Mouse (Mus musculus) kidney, embryonic 15.5 days (tissue): Measurements from ENCODE around the gene Oxa1l. TPM values are rescaled to one million over a fixed set of nuclear protein-coding genes. Genes with fewer than 3 reads are reported as not detected.

Experiments used
- ATAC-seq: fragments of 200-750 bp; cut with Nextera tagmentation; replicated peaks from 2 replicates; pipeline ENCODE4 v1.8.0; 2017; ENCODE audit warnings: moderate TSS enrichment; ENCODE audit not compliant: low FRiP score
- H3K27ac ChIP-seq: fragments of 300-500 bp; sonication (generic); 2 replicates; pipeline ENCODE4 v1.5.1; 2015; ENCODE audit warnings: mild to moderate bottlenecking, inconsistent platforms
- H3K27me3 ChIP-seq: fragments of 300-500 bp; sonication (generic); 2 replicates; pipeline ENCODE4 v1.6.1; 2015; ENCODE audit warnings: inconsistent platforms
- H3K36me3 ChIP-seq: fragments of 300-500 bp; sonication (generic); 2 replicates; pipeline ENCODE4 v1.6.1; 2015; ENCODE audit warnings: inconsistent platforms
- H3K4me1 ChIP-seq: fragments of 300-500 bp; sonication (generic); 2 replicates; pipeline ENCODE4 v1.6.1; 2015; ENCODE audit warnings: inconsistent platforms
- H3K4me2 ChIP-seq: fragments of 300-500 bp; sonication (generic); 2 replicates; pipeline ENCODE4 v1.6.1; 2015; ENCODE audit warnings: moderate library complexity, mild to moderate bottlenecking, inconsistent platforms
- H3K4me3 ChIP-seq: fragments of 300-500 bp; sonication (generic); replicated peaks from 2 replicates; pipeline ENCODE4 v1.5.1; 2015; ENCODE audit warnings: mild to moderate bottlenecking, inconsistent platforms
- H3K9ac ChIP-seq: fragments of 300-500 bp; sonication (generic); 2 replicates; pipeline ENCODE4 v1.6.1; 2015; ENCODE audit warnings: mild to moderate bottlenecking, inconsistent platforms
- H3K9me3 ChIP-seq: fragments of 300-500 bp; sonication (generic); replicated peaks from 2 replicates; pipeline ENCODE4 v1.6.1; 2016; ENCODE audit warnings: inconsistent platforms
- WGBS: fragments of 180-500 bp; shearing (Covaris S2); methylation state at CpG from one replicate; pipeline ENCODE4 v1.1.7; 2015; ENCODE audit warnings: mixed read lengths; 5-methylcytosine and 5-hydroxymethylcytosine counted together
- polyA plus RNA-seq: library from polyadenylated mRNA; unstranded; fragments of >200 nt; fragmentation: Nextera tagmentation; extraction: Ambion mirVana; gene quantifications from 2 replicates; pipeline ENCODE4 v1.2.1, GENCODE M21; 2015

Oxa1l gene
- polyA plus RNA-seq, 1 experiment from 2014 or later: 61.0 TPM

GRCm38 (mm10) chr14:54415241-54416020, 54.8 kb downstream of the Oxa1l start:
- H3K4me2 ChIP-seq: no peak overlapping the region
- H3K4me1 ChIP-seq: peaks cover 45% of the 10 kb centered on the region
- WGBS: 26% methylated on average over 13 of the region's 13 CpGs
- 0 out of 2 replicates have a peak, but pooled peaks cover 4% of the 10 kb centered on the region for H3K27me3 ChIP-seq
- H3K9ac ChIP-seq: no peak overlapping the region
- H3K36me3 ChIP-seq: no peaks in the 10 kb centered on the region
- H3K27ac ChIP-seq: no peak overlapping the region
- H3K9me3 ChIP-seq: no peaks in the 10 kb centered on the region
- no peak for ATAC-seq
- no peak overlapping the region for H3K4me3 ChIP-seq

- Histone ChIP-seq H3K4me3 (no peak overlapping the region), H3K27me3 (0 out of 2 replicates have a peak, but pooled peaks cover 4% of the 10 kb centered on the region), H3K27ac (no peak overlapping the region), H3K36me3 (no peaks in the 10 kb centered on the region), H3K9ac (no peak overlapping the region), H3K4me2 (no peak overlapping the region), H3K4me1 (peaks cover 38% of the 10 kb centered on the region), H3K9me3 (no peaks in the 10 kb centered on the region)
- ATAC-seq: no peak
- 63% methylated on average over 5 of the region's 5 CpGs for WGBS
Measured at GRCm38 (mm10) chr14:54416229-54416775, 55.7 kb downstream of the Oxa1l start.

GRCm38 (mm10) chr14:54416830-54417229, 56.2 kb downstream of the Oxa1l start:
- peaks cover 38% of the 10 kb centered on the region for H3K4me1 ChIP-seq
- H3K9me3 ChIP-seq: no peaks in the 10 kb centered on the region
- H3K36me3 ChIP-seq: no peaks in the 10 kb centered on the region
- 0 out of 2 replicates have a peak, but pooled peaks cover 4% of the 10 kb centered on the region for H3K27me3 ChIP-seq
- H3K4me3 ChIP-seq: no peak overlapping the region
- H3K9ac ChIP-seq: no peak overlapping the region
- peak overlapping the region; percentile 44 for H3K4me2 ChIP-seq
- 79% methylated on average over 4 of the region's 4 CpGs for WGBS
- ATAC-seq: no peak
- no peak overlapping the region for H3K27ac ChIP-seq

- 0 out of 2 replicates have a peak, but pooled peaks cover 4% of the 10 kb centered on the region for H3K27me3 ChIP-seq
- 0 out of 2 replicates have a peak within 1 kb of the TSS, but pooled peaks have one; percentile 16 for H3K9ac ChIP-seq
- no peaks in the 10 kb centered on the region for H3K9me3 ChIP-seq
- H3K4me2 ChIP-seq: peak within 1 kb of the TSS; percentile 44
- peak within 1 kb of the TSS; percentile 21 for H3K4me3 ChIP-seq
- H3K27ac ChIP-seq: no peak within 1 kb of the TSS
- WGBS: 6% methylated on average over 19 of the region's 19 CpGs
- peaks cover 38% of the 10 kb centered on the region for H3K4me1 ChIP-seq
- no peaks in the 10 kb centered on the region for H3K36me3 ChIP-seq
- 0 out of 2 replicates have a peak, but pooled peaks have one; percentile 26 for ATAC-seq
Measured at GRCm38 (mm10) chr14:54417623-54418081, 57.0 kb downstream of the Oxa1l start, which contains the start of gene Slc7a7. Gene Slc7a7 (minus strand): TSS chr14:54417780.

Other genes starting within 250 kb of the Oxa1l start
- 427 and 441 TPM in 2 replicates for gene Dad1, start 106.7 kb upstream of the Oxa1l start, polyA plus RNA-seq
- gene Abhd4, start 106.6 kb upstream of the Oxa1l start, polyA plus RNA-seq: 61.3 and 67.6 TPM in 2 replicates
- 0.14 TPM in 1 of 2 replicates, not detected in the other for gene Olfr49, start 75.9 kb upstream of the Oxa1l start, polyA plus RNA-seq
- 11.0 and 11.4 TPM in 2 replicates for gene Slc7a7, start 56.9 kb downstream of the Oxa1l start, polyA plus RNA-seq
- gene Mrpl52, start 66.1 kb downstream of the Oxa1l start, polyA plus RNA-seq: 265 and 305 TPM in 2 replicates
- gene Mmp14, start 70.8 kb downstream of the Oxa1l start, polyA plus RNA-seq: 155 and 168 TPM in 2 replicates
- 46.8 and 54.6 TPM in 2 replicates for gene Lrp10, start 103.3 kb downstream of the Oxa1l start, polyA plus RNA-seq
- gene Rem2, start 115.3 kb downstream of the Oxa1l start, polyA plus RNA-seq: 6.3 and 6.8 TPM in 2 replicates
- 101 and 104 TPM in 2 replicates for gene Prmt5, start 156.7 kb downstream of the Oxa1l start, polyA plus RNA-seq
- 50.7 and 53.2 TPM in 2 replicates for gene Haus4, start 193.8 kb downstream of the Oxa1l start, polyA plus RNA-seq
- 45.9 and 50.4 TPM in 2 replicates for gene Ajuba, start 216.7 kb downstream of the Oxa1l start, polyA plus RNA-seq
- 10.2 and 11.3 TPM in 2 replicates for gene 4931414P19Rik, start 245.2 kb downstream of the Oxa1l start, polyA plus RNA-seq